Mouse (Mus musculus) T-helper 1 cell (primary cell): ENCODE data around the gene 3110001I22Rik.
"Not testable (repeated sequence)": the region's sequence is repeated elsewhere in the genome, so short reads cannot be mapped to it uniquely, and the experiment has no call there.

Experiments used
- in situ Hi-C: fragments of 300-600 bp; cut with MboI, MseI; formaldehyde crosslinking; loops from one replicate; pipeline ENCODE4 v1.15.1; 2025; ENCODE audit warnings: high pct_unique_total_duplicates

Gene 3110001I22Rik

GRCm38 (mm10) chr16:13671685-13672385, at the start of gene 3110001I22Rik, which contains the start of gene Bfar:
TSS of gene 3110001I22Rik (plus strand) at chr16:13671929.
TSS of gene Bfar (plus strand) at chr16:13671858.
- in situ Hi-C loops, result loop anchor here (10.0 kb wide), 1 partner anchor 493 kb away; the partner anchor contains the start of genes Marf1 and Nde1

GRCm38 (mm10) chr16:13628345-13628744, 43.4 kb upstream of the 3110001I22Rik start:
- in situ Hi-C loops, result no loop called here

GRCm38 (mm10) chr16:13638198-13638597, 33.5 kb upstream of the 3110001I22Rik start:
- in situ Hi-C loops, result not testable (repeated sequence)

- in situ Hi-C loops, result no loop called here
Observed at GRCm38 (mm10) chr16:13639508-13639907, 32.2 kb upstream of the 3110001I22Rik start.

- in situ Hi-C loops, result no loop called here
Observed at GRCm38 (mm10) chr16:13640064-13640463, 31.7 kb upstream of the 3110001I22Rik start.

DNA sequence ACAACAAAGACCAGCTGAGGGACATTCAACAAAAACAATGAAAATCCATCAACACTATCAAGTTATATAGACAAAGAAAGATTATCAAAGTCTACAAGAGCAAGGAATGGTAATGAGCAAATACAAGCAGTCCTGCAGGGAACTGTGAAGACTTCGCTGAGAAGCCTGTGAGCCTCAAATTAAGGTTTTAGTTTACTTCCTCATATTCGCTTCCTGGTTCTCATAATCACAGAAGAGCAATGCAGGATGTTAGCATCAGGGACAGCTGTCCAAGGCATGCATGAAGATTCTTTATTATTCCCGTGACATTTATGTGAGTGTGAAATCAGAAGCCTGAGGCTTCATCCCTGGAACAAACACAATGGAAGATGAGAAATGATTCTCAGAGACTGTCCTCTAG, 27.3 kb upstream of the 3110001I22Rik start:
- in situ Hi-C loops, result no loop called here

GRCm38 (mm10) chr16:13645930-13646329, 25.8 kb upstream of the 3110001I22Rik start:
- in situ Hi-C loops, result no loop called here

- in situ Hi-C loops, result no loop called here
Observed at GRCm38 (mm10) chr16:13658886-13659285, 12.8 kb upstream of the 3110001I22Rik start.

DNA sequence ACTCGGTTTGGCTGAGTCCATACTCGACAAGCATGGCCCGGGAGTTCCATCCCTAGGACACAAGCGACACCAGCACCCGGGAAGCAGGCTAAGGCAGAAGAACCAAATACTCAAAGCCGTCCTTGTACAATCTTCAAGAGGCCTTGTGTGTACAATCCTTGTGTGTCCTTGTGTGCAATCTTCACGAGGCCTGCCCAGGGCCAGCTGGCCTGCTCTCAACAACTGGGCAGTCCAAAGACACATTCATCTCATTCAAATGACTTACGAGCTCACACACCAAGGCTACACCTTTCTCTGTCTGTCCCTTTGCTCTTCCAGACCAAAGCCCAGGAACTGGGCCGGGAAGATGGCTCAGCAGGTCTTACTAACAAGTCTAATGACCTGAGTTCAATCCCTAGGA, 11.0 kb upstream of the 3110001I22Rik start:
- in situ Hi-C loops, result no loop called here

- in situ Hi-C loops, result no loop called here
Observed at GRCm38 (mm10) chr16:13667878-13668343, 3.8 kb upstream of the 3110001I22Rik start, which contains the start of gene Parn. TSS of gene Parn (minus strand) at chr16:13668170.

GRCm38 (mm10) chr16:13668402-13669108, 3.2 kb upstream of the 3110001I22Rik start:
- in situ Hi-C loops, result no loop called here

GRCm38 (mm10) chr16:13669282-13669681, 2.4 kb upstream of the 3110001I22Rik start:
- in situ Hi-C loops, result no loop called here

GRCm38 (mm10) chr16:13670896-13671295, 833 bp upstream of the 3110001I22Rik start:
- in situ Hi-C loops, result loop anchor here (10.0 kb wide), 1 partner anchor 494 kb away; the partner anchor contains the start of genes Marf1 and Nde1

DNA sequence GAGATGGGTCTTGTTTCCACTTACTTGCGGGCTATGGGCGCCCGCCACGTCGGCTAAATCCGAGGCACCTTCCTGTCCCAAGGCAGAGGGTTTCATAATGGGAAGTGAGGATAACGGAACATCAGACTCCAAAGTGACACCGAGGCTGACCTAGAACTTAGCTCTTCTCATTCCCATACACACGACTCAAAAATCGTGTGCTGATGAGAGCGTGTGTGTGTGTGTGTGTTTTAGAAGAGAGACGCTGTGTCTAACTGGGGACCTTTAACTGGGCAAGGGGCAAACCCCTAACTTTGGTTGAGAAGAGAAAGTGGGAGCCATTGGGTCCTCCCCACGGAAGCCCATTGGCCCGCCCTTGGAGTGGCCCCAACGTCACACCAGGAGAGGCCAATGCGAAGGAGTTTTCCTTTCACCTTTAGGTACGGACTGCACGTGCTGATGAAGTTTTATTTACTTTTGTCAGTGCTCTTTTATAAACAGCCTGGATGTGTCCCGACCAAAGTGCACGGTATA, 713 bp downstream of the 3110001I22Rik start:
- in situ Hi-C loops, result loop anchor here (10.0 kb wide), 1 partner anchor 492 kb away; the partner anchor contains the start of genes Marf1 and Nde1

DNA sequence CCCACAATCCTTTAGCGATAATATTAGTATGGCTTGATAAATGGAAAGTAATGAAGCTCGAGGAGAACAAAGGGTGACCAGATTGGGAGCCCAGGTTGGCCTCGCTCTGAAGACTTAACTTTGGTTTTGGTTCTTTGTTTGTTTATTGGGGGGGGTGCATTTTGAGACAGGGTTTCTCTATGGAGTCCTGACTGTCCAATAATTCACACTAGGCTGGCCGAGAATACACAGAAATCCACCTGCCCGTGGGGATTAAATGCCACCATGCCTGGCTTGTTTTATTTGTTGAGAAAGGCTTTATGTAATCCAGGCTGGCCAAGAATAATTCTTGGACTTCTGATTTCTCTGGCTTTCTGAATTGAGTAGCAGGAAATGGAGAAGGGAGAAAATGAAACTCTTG, 1.4 kb downstream of the 3110001I22Rik start:
- in situ Hi-C loops, result loop anchor here (10.0 kb wide), 1 partner anchor 492 kb away; the partner anchor contains the start of genes Marf1 and Nde1

GRCm38 (mm10) chr16:13674511-13674910, 2.8 kb downstream of the 3110001I22Rik start:
- in situ Hi-C loops, result loop anchor here (10.0 kb wide), 1 partner anchor 490 kb away; the partner anchor contains the start of genes Marf1 and Nde1

GRCm38 (mm10) chr16:13678601-13679319, 7.0 kb downstream of the 3110001I22Rik start:
- in situ Hi-C loops, result loop anchor here (10.0 kb wide), 1 partner anchor 486 kb away; the partner anchor contains the start of genes Marf1 and Nde1

GRCm38 (mm10) chr16:13698998-13699397, 27.3 kb downstream of the 3110001I22Rik start:
- in situ Hi-C loops, result no loop called here

DNA sequence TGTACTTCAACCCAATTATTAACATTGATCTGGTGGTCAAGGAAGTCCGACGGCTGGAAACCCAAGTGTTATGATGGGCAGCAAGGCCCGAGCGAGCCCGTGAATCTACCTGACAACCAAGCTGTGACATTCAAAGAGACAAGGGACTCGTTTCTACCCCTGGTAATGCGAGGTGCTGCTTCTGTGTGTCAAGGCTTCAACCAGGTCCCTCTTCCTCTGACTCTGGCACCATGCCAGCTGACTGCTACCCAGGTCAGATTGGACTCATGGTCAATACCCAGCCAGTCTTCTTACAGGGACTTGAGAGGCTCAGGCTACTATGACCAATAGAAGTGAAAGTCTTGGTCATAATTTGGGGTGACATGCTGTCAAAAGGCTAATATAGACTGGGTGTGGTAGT, 30.5 kb downstream of the 3110001I22Rik start:
- in situ Hi-C loops, result no loop called here

GRCm38 (mm10) chr16:13704676-13705075, 32.9 kb downstream of the 3110001I22Rik start:
- in situ Hi-C loops, result no loop called here

GRCm38 (mm10) chr16:13714910-13715309, 43.2 kb downstream of the 3110001I22Rik start:
- in situ Hi-C loops, result no loop called here
